Mouse (Mus musculus) liver, adult 2 months (tissue): ENCODE measurements around the gene Clta.

ENCODE experiments used
- CTCF ChIP-seq: fragments of 200-500 bp; IDR thresholded peaks from 2 replicates; pipeline ENCODE4 v1.5.1; 2011; ENCODE audit warnings: low read depth, low read length, control low read depth
- POLR2A ChIP-seq: fragments of 200-500 bp; IDR thresholded peaks from 2 replicates; pipeline ENCODE4 v1.6.1; 2011; ENCODE audit warnings: low read length, control low read depth; ENCODE audit not compliant: insufficient read depth; ENCODE audit errors: extremely low read depth

- TF ChIP-seq CTCF (no peak), POLR2A (no peak)
Measured at GRCm38 (mm10) chr4:43983181-43983580, 21.1 kb upstream of the Clta start, which contains the start of gene Ccin.
